Mouse (Mus musculus) CH12.LX (cell line): ENCODE measurements around the gene Pwp1. TPM values are rescaled to one million over a fixed set of nuclear protein-coding genes. Genes with fewer than 3 reads are reported as not detected.

Experiments
- DNase-seq: peaks from one replicate; pipeline ENCODE4 v3.0.0-alpha.2; 2013; ENCODE audit errors: extremely low read depth
- H3K27ac ChIP-seq: 2 replicates; pipeline ENCODE4 v1.5.1; 2012; ENCODE audit warnings: low read depth, mild to moderate bottlenecking, control low read depth, moderate library complexity; ENCODE audit not compliant: insufficient read depth
- H3K27me3 ChIP-seq: replicated peaks from 2 replicates; pipeline ENCODE3; 2012; ENCODE audit warnings: inconsistent platforms
- H3K36me3 ChIP-seq, 2 experiments: replicated peaks in 1 of 2; 2 replicates each; pipeline versions ENCODE3 to v1.6.1; 2012; ENCODE audit warnings: inconsistent platforms in 1 of 2, low read length in 1 of 2, mild to moderate bottlenecking in 1 of 2, mixed read lengths in 1 of 2, moderate library complexity in 1 of 2; ENCODE audit not compliant: control insufficient read depth in 1 of 2, insufficient read depth in 1 of 2
- H3K4me1 ChIP-seq, 2 experiments: 2 replicates each; pipeline ENCODE4 v1.6.1; 2012; ENCODE audit warnings: inconsistent platforms in 1 of 2, moderate library complexity in 1 of 2; ENCODE audit not compliant: insufficient read depth in 2 of 2, control insufficient read depth in 1 of 2
- H3K4me2 ChIP-seq: 2 replicates; pipeline ENCODE4 v1.6.1; 2012; ENCODE audit warnings: low read depth, mild to moderate bottlenecking, control low read depth; ENCODE audit not compliant: poor library complexity, insufficient read depth, severe bottlenecking
- H3K4me3 ChIP-seq, 3 experiments: fragments of 150-350 bp in 1 of 3; sonication (generic) in 1 of 3; replicated peaks in 1 of 3; 2 replicates each; pipeline versions ENCODE3 to v1.5.1; 2011 to 2012; ENCODE audit warnings: low read depth in 2 of 3, low read length in 2 of 3, mild to moderate bottlenecking in 2 of 3, moderate library complexity in 2 of 3, control low read depth in 1 of 3, improper control_type of control experiment in 1 of 3, inconsistent platforms in 1 of 3, mixed read lengths in 1 of 3; ENCODE audit not compliant: poor library complexity in 1 of 3
- H3K79me2 ChIP-seq: replicated peaks from 2 replicates; pipeline ENCODE4 v1.6.1; 2012; ENCODE audit warnings: mild to moderate bottlenecking, moderate library complexity; ENCODE audit not compliant: control insufficient read depth, poor library complexity, insufficient read depth, severe bottlenecking; ENCODE audit errors: extremely low read depth
- H3K9ac ChIP-seq: 2 replicates; pipeline ENCODE4 v1.6.1; 2012; ENCODE audit warnings: low read depth, mild to moderate bottlenecking, control low read depth, moderate library complexity; ENCODE audit not compliant: insufficient read depth
- H3K9me3 ChIP-seq: replicated peaks from 2 replicates; pipeline ENCODE3; 2012; ENCODE audit warnings: low read length, inconsistent platforms, mixed read lengths
- BHLHE40 ChIP-seq: IDR thresholded peaks from 2 replicates; pipeline ENCODE4 v1.6.1; 2011; ENCODE audit warnings: mild to moderate bottlenecking, low read depth, low read length, improper control_type of control experiment
- CHD1 ChIP-seq: IDR thresholded peaks from 2 replicates; pipeline ENCODE4 v1.6.1; 2012; ENCODE audit warnings: low read depth, low read length, improper control_type of control experiment, inconsistent platforms
- CHD2 ChIP-seq: IDR thresholded peaks from 2 replicates; pipeline ENCODE4 v1.6.1; 2011; ENCODE audit warnings: low read length, improper control_type of control experiment
- E2F4 ChIP-seq: IDR thresholded peaks from 2 replicates; pipeline ENCODE4 v1.6.1; 2011; ENCODE audit warnings: low read depth, low read length, improper control_type of control experiment; ENCODE audit not compliant: insufficient replicate concordance
- EP300 ChIP-seq: IDR thresholded peaks from 2 replicates; pipeline ENCODE4 v1.6.1; 2011; ENCODE audit warnings: low read length, improper control_type of control experiment
- ETS1 ChIP-seq: conservative IDR thresholded peaks from 2 replicates; pipeline ENCODE4 v1.6.1; 2012; ENCODE audit warnings: low read depth, mild to moderate bottlenecking, inconsistent platforms, low read length, improper control_type of control experiment, moderate library complexity
- GABPA ChIP-seq: IDR thresholded peaks from 2 replicates; pipeline ENCODE4 v1.6.1; 2012; ENCODE audit warnings: low read depth, low read length, improper control_type of control experiment, inconsistent platforms; ENCODE audit not compliant: insufficient replicate concordance
- HCFC1 ChIP-seq: IDR thresholded peaks from 2 replicates; pipeline ENCODE4 v1.6.1; 2012; ENCODE audit warnings: low read depth, mild to moderate bottlenecking, inconsistent platforms, low read length, improper control_type of control experiment
- IRF4 ChIP-seq: IDR thresholded peaks from 2 replicates; pipeline ENCODE4 v1.6.1; 2014; ENCODE audit warnings: low read depth, mild to moderate bottlenecking, inconsistent platforms, low read length, improper control_type of control experiment
- JUN ChIP-seq: IDR thresholded peaks from 2 replicates; pipeline ENCODE4 v1.6.1; 2011; ENCODE audit warnings: low read depth, mild to moderate bottlenecking, low read length, improper control_type of control experiment, moderate library complexity; ENCODE audit not compliant: insufficient read depth
- JUND ChIP-seq: conservative IDR thresholded peaks from 2 replicates; pipeline ENCODE4 v1.6.1; 2011; ENCODE audit warnings: low read depth, low read length, improper control_type of control experiment
- KAT2A ChIP-seq: IDR thresholded peaks from 2 replicates; pipeline ENCODE4 v1.6.1; 2012; ENCODE audit warnings: low read length, improper control_type of control experiment, inconsistent platforms; ENCODE audit not compliant: insufficient replicate concordance
- MAFK ChIP-seq: IDR thresholded peaks from 2 replicates; pipeline ENCODE4 v1.6.1; 2011; ENCODE audit warnings: low read length, improper control_type of control experiment; ENCODE audit not compliant: insufficient replicate concordance
- MAZ ChIP-seq: IDR thresholded peaks from 2 replicates; pipeline ENCODE4 v1.6.1; 2012; ENCODE audit warnings: low read depth, mild to moderate bottlenecking, inconsistent platforms, low read length, improper control_type of control experiment, moderate library complexity
- MEF2A ChIP-seq: IDR thresholded peaks from 2 replicates; pipeline ENCODE4 v1.6.1; 2014; ENCODE audit warnings: low read depth, mild to moderate bottlenecking, inconsistent platforms, low read length, improper control_type of control experiment, borderline replicate concordance
- MXI1 ChIP-seq: IDR thresholded peaks from 2 replicates; pipeline ENCODE4 v1.6.1; 2011; ENCODE audit warnings: mild to moderate bottlenecking, low read depth, low read length, improper control_type of control experiment
- MYC ChIP-seq: IDR thresholded peaks from 2 replicates; pipeline ENCODE4 v1.6.1; 2011; ENCODE audit warnings: low read depth, mild to moderate bottlenecking, improper control_type of control experiment, low read length
- PAX5 ChIP-seq: IDR thresholded peaks from 2 replicates; pipeline ENCODE4 v1.6.1; 2012; ENCODE audit warnings: low read length, inconsistent platforms, mixed read lengths
- POLR2AphosphoS2 ChIP-seq: IDR thresholded peaks from 2 replicates; pipeline ENCODE4 v1.6.1; 2011; ENCODE audit warnings: low read depth, low read length, improper control_type of control experiment
- RCOR1 ChIP-seq: conservative IDR thresholded peaks from 2 replicates; pipeline ENCODE4 v1.6.1; 2012; ENCODE audit warnings: low read depth, mild to moderate bottlenecking, inconsistent platforms, low read length, improper control_type of control experiment
- SMC3 ChIP-seq: IDR thresholded peaks from 2 replicates; pipeline ENCODE4 v1.6.1; 2011; ENCODE audit warnings: low read depth, low read length, improper control_type of control experiment
- TBP ChIP-seq: conservative IDR thresholded peaks from 2 replicates; pipeline ENCODE4 v1.6.1; 2011; ENCODE audit warnings: low read depth, low read length, improper control_type of control experiment
- TCF12 ChIP-seq: IDR thresholded peaks from 2 replicates; pipeline ENCODE4 v1.6.1; 2014; ENCODE audit warnings: low read depth, mild to moderate bottlenecking, inconsistent platforms, low read length, improper control_type of control experiment
- USF2 ChIP-seq: conservative IDR thresholded peaks from 2 replicates; pipeline ENCODE4 v1.6.1; 2011; ENCODE audit warnings: low read depth, low read length, improper control_type of control experiment
- ZC3H11A ChIP-seq: IDR thresholded peaks from 2 replicates; pipeline ENCODE4 v1.6.1; 2012; ENCODE audit warnings: low read depth, mild to moderate bottlenecking, inconsistent platforms, low read length, improper control_type of control experiment
- ZKSCAN1 ChIP-seq: IDR thresholded peaks from 2 replicates; pipeline ENCODE4 v1.6.1; 2012; ENCODE audit warnings: low read depth, inconsistent platforms, low read length, improper control_type of control experiment, borderline replicate concordance
- dilution Hi-C: fragments of 300-500 bp; cut with MboI; formaldehyde crosslinking; loops from 2 replicates; pipeline ENCODE4 v1.14.3; 2020; ENCODE audit warnings: low sequenced_read_pairs; ENCODE audit not compliant: extremely low pct_unique_long_range_greater_than_20kb, extremely low pct_ligation_motif_present
- in situ Hi-C: fragments of 300-500 bp; cut with MboI; formaldehyde crosslinking; loops from 3 replicates; pipeline ENCODE4 v1.14.3; 2019; ENCODE audit warnings: low sequenced_read_pairs, low pct_ligation_motif_present, low pct_unique_long_range_greater_than_20kb, mixed read lengths
- polyA plus RNA-seq: library from polyadenylated mRNA; unstranded; fragments of >175 nt; gene quantifications from 2 replicates; pipeline ENCODE4 v1.2.1, GENCODE M21; 2012; ENCODE audit warnings: low read depth; ENCODE audit not compliant: insufficient read length
- total RNA-seq, 2 experiments: library from RNA; depleted of rRNA; stranded (reverse); fragments of 300-350 nt in 1 of 2; fragments of >200 nt in 1 of 2; gene quantifications; 2 replicates each; pipeline ENCODE4 v1.2.3; 2012 to 2014

The Pwp1 gene
- total and polyA plus RNA-seq, 3 experiments, result 65.0 to 118 (median 90.4) TPM

DNA sequence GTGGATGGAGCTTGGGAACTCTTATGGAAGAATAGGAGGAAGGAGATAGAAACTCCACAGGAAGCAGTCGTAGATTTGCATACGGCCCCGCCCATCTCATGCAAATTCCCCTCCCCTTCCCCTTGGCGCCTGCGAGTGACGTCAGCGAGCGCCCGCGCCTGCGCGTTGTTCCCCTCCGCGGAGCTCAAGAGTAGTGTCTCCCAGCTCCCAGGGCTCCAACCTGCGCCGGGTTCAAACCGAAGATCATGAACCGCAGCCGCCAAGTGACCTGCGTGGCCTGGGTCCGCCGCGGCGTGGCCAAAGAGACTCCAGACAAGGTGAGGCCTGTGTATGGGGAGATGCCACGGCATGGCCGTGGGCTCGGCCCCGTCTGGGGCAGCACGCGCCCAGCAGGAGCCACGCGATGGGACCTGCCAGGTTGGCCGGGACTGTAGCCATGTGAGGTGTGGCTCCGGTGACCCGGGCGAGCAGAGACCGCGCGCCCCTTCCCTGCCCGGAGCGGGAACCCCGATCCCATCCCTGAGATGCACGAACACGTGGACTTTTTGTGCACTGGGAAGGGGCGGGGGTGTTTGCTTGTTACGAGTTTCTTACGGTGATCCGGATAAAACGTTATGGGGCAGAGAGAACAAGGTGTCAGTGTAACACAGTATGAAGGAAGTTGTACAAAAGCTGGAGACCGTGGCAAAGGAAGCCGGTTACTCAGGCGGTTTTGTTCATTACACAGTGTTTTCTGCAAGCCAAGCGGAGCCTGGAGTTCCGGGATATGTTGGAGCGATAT, 42.6 kb downstream of the Pwp1 start (continued):
- TF ChIP-seq E2F4 (no peak), ZKSCAN1 (no peak), IRF4 (0 out of 2 replicates have a peak, but pooled peaks have one; percentile 17), ZC3H11A (no peak), TCF12 (peak; percentile 47; the same call in 1 of the 2 replicates), POLR2AphosphoS2 (no peak), MYC (peak; percentile 71), ETS1 (no peak), USF2 (no peak)
- TF ChIP-seq, all 38 proteins: peak for 16

DNA sequence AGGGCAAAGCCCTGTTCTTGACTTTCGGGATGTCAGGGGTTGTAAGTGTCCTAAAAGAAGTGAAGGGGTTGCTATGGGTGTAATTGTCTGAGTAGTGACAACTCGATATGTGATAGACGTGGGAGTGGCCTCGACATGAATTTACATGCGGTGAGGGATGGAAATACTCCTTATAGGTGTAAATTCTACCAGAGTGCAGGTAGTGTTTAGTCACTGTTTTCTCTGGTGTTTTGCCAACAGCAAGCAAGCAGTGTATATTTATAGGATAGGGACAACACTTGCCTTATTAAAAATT, 43.1 kb downstream of the Pwp1 start:
- dilution Hi-C loops (no loop called here), in situ Hi-C loops (no loop called here)
- Histone ChIP-seq H3K9ac (peak overlapping the region; percentile 87), H3K36me3 (peaks cover 23 to 33% of the 10 kb centered on the region in 2 experiments), H3K9me3 (peaks cover 5% of the 10 kb centered on the region), H3K4me3 (peak overlapping the region; percentile 92 to 99 (median 97)), H3K27me3 (no peaks in the 10 kb centered on the region), H3K79me2 (peaks cover 25% of the 10 kb centered on the region), H3K4me1 (peaks cover 3 to 23% of the 10 kb centered on the region in 2 experiments), H3K4me2 (peak overlapping the region; percentile 90), H3K27ac (no peak overlapping the region)
- no peak for TF ChIP-seq MAFK
- no peak for TF ChIP-seq HCFC1
- no peak for TF ChIP-seq POLR2AphosphoS2
- TF ChIP-seq TCF12, result no peak
- no peak for TF ChIP-seq MEF2A
- TF ChIP-seq JUND, result no peak
- TF ChIP-seq KAT2A, result no peak
- peak; percentile 52 for DNase-seq

GRCm38 (mm10) chr10:85873861-85874544, 44.7 kb downstream of the Pwp1 start:
- H3K27ac ChIP-seq, result peak overlapping the region; percentile 94
- H3K9me3 ChIP-seq, result peaks cover 5% of the 10 kb centered on the region
- peaks cover 3 to 23% of the 10 kb centered on the region in 2 experiments for H3K4me1 ChIP-seq
- peak; percentile 82 for DNase-seq
- peaks cover 34 to 48% of the 10 kb centered on the region in 2 experiments for H3K36me3 ChIP-seq
- in situ Hi-C loops (no loop called here), dilution Hi-C loops (no loop called here)
- H3K4me3 ChIP-seq, result peak overlapping the region; percentile 53 to 99 (median 97)
- H3K9ac ChIP-seq, result peak overlapping the region; percentile 46; the same call in 1 of the 2 replicates
- peaks cover 25% of the 10 kb centered on the region for H3K79me2 ChIP-seq
- H3K4me2 ChIP-seq, result peak overlapping the region; percentile 90
- no peaks in the 10 kb centered on the region for H3K27me3 ChIP-seq
- TF ChIP-seq CHD1 (no peak), GABPA (no peak), CHD2 (no peak), SMC3 (no peak), ZKSCAN1 (no peak), TBP (no peak), JUN (no peak), JUND (no peak), PAX5 (no peak), MEF2A (no peak), MXI1 (peak; percentile 34; the same call in 1 of the 2 replicates), EP300 (peak; percentile 54), ETS1 (peak; percentile 27; the same call in 1 of the 2 replicates), MAZ (no peak), MAFK (0 out of 2 replicates have a peak, but pooled peaks have one; percentile 33), RCOR1 (no peak), BHLHE40 (peak; percentile 79)
